Mouse (Mus musculus): Measurements from ENCODE around the gene Gys1. TPM values are rescaled to one million over a fixed set of nuclear protein-coding genes. Genes with fewer than 3 reads are reported as not detected.

Gene Gys1
- total and polyA plus RNA-seq, 3 experiments, result 14.0 to 27.2 (median 23.9) TPM

- peaks cover 3 to 50% of the 10 kb centered on the region in 2 experiments; a peak in 3 of 4 replicates for H3K4me1 ChIP-seq (ENCODE audit: control insufficient read depth in 1 of 2, insufficient read depth in 2 of 2)
- peaks cover 26% of the 10 kb centered on the region for H3K79me2 ChIP-seq (replicated peaks; ENCODE audit: control insufficient read depth, extremely low read depth, insufficient read depth, poor library complexity, severe bottlenecking)
- dilution Hi-C loops (cut with MboI; ENCODE audit: extremely low pct_ligation_motif_present, extremely low pct_unique_long_range_greater_than_20kb, low sequenced_read_pairs) (no loop called here), in situ Hi-C loops (cut with MboI; ENCODE audit: low pct_ligation_motif_present, low pct_unique_long_range_greater_than_20kb, low sequenced_read_pairs) (no loop called here)
- H3K27ac ChIP-seq (ENCODE audit: insufficient read depth, low read depth), result no peak overlapping the region
- H3K27me3 ChIP-seq (replicated peaks), result no peaks in the 10 kb centered on the region
- H3K9ac ChIP-seq (ENCODE audit: insufficient read depth, low read depth), result no peak overlapping the region
- no peak for DNase-seq (ENCODE audit: extremely low read depth)
- no peak overlapping the region for H3K4me2 ChIP-seq (ENCODE audit: insufficient read depth, low read depth, poor library complexity, severe bottlenecking)
- TF ChIP-seq POLR2A (IDR thresholded peaks at IDR 0.05; ENCODE audit: low read depth, low read length) (no peak), ZC3H11A (IDR thresholded peaks at IDR 0.05; ENCODE audit: low read depth, low read length) (no peak), NRF1 (IDR thresholded peaks at IDR 0.05; ENCODE audit: low read depth, low read length) (no peak), IRF4 (IDR thresholded peaks at IDR 0.05; ENCODE audit: low read depth, low read length) (no peak), MXI1 (IDR thresholded peaks at IDR 0.05; ENCODE audit: low read depth, low read length) (no peak), EP300 (IDR thresholded peaks at IDR 0.05; ENCODE audit: low read length) (no peak), CHD1 (IDR thresholded peaks at IDR 0.05; ENCODE audit: low read depth, low read length) (no peak), MAX (IDR thresholded peaks at IDR 0.05; ENCODE audit: low read length) (no peak), MYC (IDR thresholded peaks at IDR 0.05; ENCODE audit: low read depth, low read length) (no peak), GABPA (IDR thresholded peaks at IDR 0.05; ENCODE audit: insufficient replicate concordance, low read depth, low read length) (no peak), POLR2AphosphoS2 (IDR thresholded peaks at IDR 0.05; ENCODE audit: low read depth, low read length) (no peak), USF1 (IDR thresholded peaks at IDR 0.05; ENCODE audit: low read depth, low read length) (no peak), KAT2A (IDR thresholded peaks at IDR 0.05; ENCODE audit: insufficient replicate concordance, low read length) (no peak)
- no peak overlapping the region for H3K4me3 ChIP-seq (replicated peaks in 1 of 3; ENCODE audit: low read depth in 2 of 3, low read length in 2 of 3, poor library complexity in 1 of 3)
- H3K36me3 ChIP-seq (replicated peaks in 1 of 2; ENCODE audit: control insufficient read depth in 1 of 2, insufficient read depth in 1 of 2, low read length in 1 of 2), result peaks cover 17 to 52% of the 10 kb centered on the region in 2 experiments
- H3K9me3 ChIP-seq (replicated peaks; ENCODE audit: low read length), result no peaks in the 10 kb centered on the region
Measured at GRCm38 (mm10) chr7:45436444-45436843, 1.8 kb downstream of the Gys1 start.

- no peak overlapping the region for H3K4me3 ChIP-seq (replicated peaks in 1 of 3; ENCODE audit: low read depth in 2 of 3, low read length in 2 of 3, poor library complexity in 1 of 3)
- no peak for DNase-seq (ENCODE audit: extremely low read depth)
- H3K27me3 ChIP-seq (replicated peaks), result no peaks in the 10 kb centered on the region
- peaks cover 3 to 44% of the 10 kb centered on the region in 2 experiments; a peak in 3 of 4 replicates for H3K4me1 ChIP-seq (ENCODE audit: control insufficient read depth in 1 of 2, insufficient read depth in 2 of 2)
- peaks cover 11 to 50% of the 10 kb centered on the region in 2 experiments for H3K36me3 ChIP-seq (replicated peaks in 1 of 2; ENCODE audit: control insufficient read depth in 1 of 2, insufficient read depth in 1 of 2, low read length in 1 of 2)
- no peak for TF ChIP-seq CHD2 (IDR thresholded peaks at IDR 0.05; ENCODE audit: low read length)
- no peak for TF ChIP-seq POLR2AphosphoS2 (IDR thresholded peaks at IDR 0.05; ENCODE audit: low read depth, low read length)
- no peak for TF ChIP-seq SMC3 (IDR thresholded peaks at IDR 0.05; ENCODE audit: low read depth, low read length)
- TF ChIP-seq RCOR1 (conservative IDR thresholded peaks at IDR 0.05; ENCODE audit: low read depth, low read length), result no peak
- TF ChIP-seq ZKSCAN1 (IDR thresholded peaks at IDR 0.05; ENCODE audit: borderline replicate concordance, low read depth, low read length), result no peak
- no peak for TF ChIP-seq MXI1 (IDR thresholded peaks at IDR 0.05; ENCODE audit: low read depth, low read length)
- TF ChIP-seq ZNF384 (IDR thresholded peaks at IDR 0.05; ENCODE audit: low read depth, low read length), result no peak
- TF ChIP-seq MEF2A (IDR thresholded peaks at IDR 0.05; ENCODE audit: borderline replicate concordance, low read depth, low read length), result no peak
- no peak for TF ChIP-seq TCF12 (IDR thresholded peaks at IDR 0.05; ENCODE audit: low read depth, low read length)
- TF ChIP-seq JUN (IDR thresholded peaks at IDR 0.05; ENCODE audit: insufficient read depth, low read depth, low read length), result no peak
- TF ChIP-seq MAX (IDR thresholded peaks at IDR 0.05; ENCODE audit: low read length), result no peak
- no peak for TF ChIP-seq NELFE (IDR thresholded peaks at IDR 0.05; ENCODE audit: low read depth, low read length)
- no peak overlapping the region for H3K4me2 ChIP-seq (ENCODE audit: insufficient read depth, low read depth, poor library complexity, severe bottlenecking)
- in situ Hi-C loops (cut with MboI; ENCODE audit: low pct_ligation_motif_present, low pct_unique_long_range_greater_than_20kb, low sequenced_read_pairs), result no loop called here
- no peaks in the 10 kb centered on the region for H3K9me3 ChIP-seq (replicated peaks; ENCODE audit: low read length)
- H3K9ac ChIP-seq (ENCODE audit: insufficient read depth, low read depth), result no peak overlapping the region
- dilution Hi-C loops (cut with MboI; ENCODE audit: extremely low pct_ligation_motif_present, extremely low pct_unique_long_range_greater_than_20kb, low sequenced_read_pairs), result no loop called here
- no peak overlapping the region for H3K27ac ChIP-seq (ENCODE audit: insufficient read depth, low read depth)
- peaks cover 20% of the 10 kb centered on the region for H3K79me2 ChIP-seq (replicated peaks; ENCODE audit: control insufficient read depth, extremely low read depth, insufficient read depth, poor library complexity, severe bottlenecking)
Measured at GRCm38 (mm10) chr7:45437046-45437445, 2.4 kb downstream of the Gys1 start.

Data from CH12.LX (cell line).